Mouse (Mus musculus): ENCODE results near the gene Caap1. TPM values are rescaled to one million over a fixed set of nuclear protein-coding genes. Genes with fewer than 3 reads are reported as not detected.

The Caap1 gene
- polyA plus RNA-seq (2014; fragmentation: Nextera tagmentation; extraction: Ambion mirVana) = 25.1 and 25.8 TPM in 2 replicates

- H3K9ac ChIP-seq (ENCODE audit: low read depth, low read length) = peak within 1 kb of the TSS; percentile 93
- H3K4me3 ChIP-seq (ENCODE audit: low read length) = peak within 1 kb of the TSS; percentile 96
- H3K27ac ChIP-seq (ENCODE audit: low read depth, low read length) = peak within 1 kb of the TSS; percentile 74
- no peaks in the 10 kb centered on the region for H3K9me3 ChIP-seq (ENCODE audit: control insufficient read depth, low read length)
- WGBS = 1% methylated on average over 79 of the region's 83 CpGs
- peak within 1 kb of the TSS; percentile 62 for H3K4me2 ChIP-seq (replicated peaks; ENCODE audit: low read depth, low read length)
- H3K4me1 ChIP-seq (ENCODE audit: control insufficient read depth, insufficient read depth, low read length) = peaks cover 8% of the 10 kb centered on the region
- peak; percentile 98 for ATAC-seq (ENCODE audit: low FRiP score, low TSS enrichment)
- no peaks in the 10 kb centered on the region for H3K27me3 ChIP-seq (ENCODE audit: control insufficient read depth, insufficient read depth, low read length)
- no peaks in the 10 kb centered on the region for H3K36me3 ChIP-seq (ENCODE audit: control insufficient read depth, insufficient read depth, low read length)
Observed at GRCm38 (mm10) chr4:94556265-94557054, at the start of gene Caap1, which contains the start of gene Gm10306. Gene Caap1, minus strand, starts transcription at chr4:94556796. Gene Gm10306, plus strand, starts transcription at chr4:94556546.

- Histone ChIP-seq H3K27ac (ENCODE audit: low read depth, low read length) (peak overlapping the region; percentile 12; the same call in 1 of the 2 replicates), H3K36me3 (ENCODE audit: control insufficient read depth, insufficient read depth, low read length) (no peaks in the 10 kb centered on the region), H3K9me3 (ENCODE audit: control insufficient read depth, low read length) (no peaks in the 10 kb centered on the region), H3K4me3 (ENCODE audit: low read length) (no peak overlapping the region), H3K27me3 (ENCODE audit: control insufficient read depth, insufficient read depth, low read length) (no peaks in the 10 kb centered on the region), H3K4me2 (replicated peaks; ENCODE audit: low read depth, low read length) (no peak overlapping the region), H3K4me1 (ENCODE audit: control insufficient read depth, insufficient read depth, low read length) (peaks cover 12% of the 10 kb centered on the region; the same call in 1 of the 2 replicates), H3K9ac (ENCODE audit: low read depth, low read length) (no peak overlapping the region)
- WGBS = 76% methylated on average over 2 of the region's 2 CpGs
- no peak for ATAC-seq (ENCODE audit: low FRiP score, low TSS enrichment)
Observed at GRCm38 (mm10) chr4:94605591-94605990, 49.0 kb upstream of the Caap1 start.

GRCm38 (mm10) chr4:94604452-94605019 is 47.9 kb upstream of the Caap1 start:
- no peak overlapping the region for H3K9ac ChIP-seq (ENCODE audit: low read depth, low read length)
- ATAC-seq (ENCODE audit: low FRiP score, low TSS enrichment) = no peak
- H3K36me3 ChIP-seq (ENCODE audit: control insufficient read depth, insufficient read depth, low read length) = no peaks in the 10 kb centered on the region
- no peak overlapping the region for H3K27ac ChIP-seq (ENCODE audit: low read depth, low read length)
- no peak overlapping the region for H3K4me3 ChIP-seq (ENCODE audit: low read length)
- H3K27me3 ChIP-seq (ENCODE audit: control insufficient read depth, insufficient read depth, low read length) = no peaks in the 10 kb centered on the region
- H3K4me1 ChIP-seq (ENCODE audit: control insufficient read depth, insufficient read depth, low read length) = peaks cover 12% of the 10 kb centered on the region; the same call in 1 of the 2 replicates
- H3K9me3 ChIP-seq (ENCODE audit: control insufficient read depth, low read length) = no peaks in the 10 kb centered on the region
- WGBS = 87% methylated on average over 2 of the region's 2 CpGs
- no peak overlapping the region for H3K4me2 ChIP-seq (replicated peaks; ENCODE audit: low read depth, low read length)

GRCm38 (mm10) chr4:94603031-94603629 is 46.5 kb upstream of the Caap1 start, which contains the start of gene Plaa:
Gene Plaa, minus strand, starts transcription at chr4:94603244.
- Histone ChIP-seq H3K27ac (ENCODE audit: low read depth, low read length) (peak within 1 kb of the TSS; percentile 85), H3K4me1 (ENCODE audit: control insufficient read depth, insufficient read depth, low read length) (peaks cover 12% of the 10 kb centered on the region; the same call in 1 of the 2 replicates), H3K4me2 (replicated peaks; ENCODE audit: low read depth, low read length) (peak within 1 kb of the TSS; percentile 85), H3K27me3 (ENCODE audit: control insufficient read depth, insufficient read depth, low read length) (no peaks in the 10 kb centered on the region), H3K4me3 (ENCODE audit: low read length) (peak within 1 kb of the TSS; percentile 83), H3K9me3 (ENCODE audit: control insufficient read depth, low read length) (no peaks in the 10 kb centered on the region), H3K36me3 (ENCODE audit: control insufficient read depth, insufficient read depth, low read length) (no peaks in the 10 kb centered on the region), H3K9ac (ENCODE audit: low read depth, low read length) (peak within 1 kb of the TSS; percentile 89)
- WGBS = under 1% methylated on average over 55 of the region's 61 CpGs
- peak; percentile 99 for ATAC-seq (ENCODE audit: low FRiP score, low TSS enrichment)

- H3K9me3 ChIP-seq (ENCODE audit: control insufficient read depth, low read length) = no peaks in the 10 kb centered on the region
- WGBS = under 1% methylated on average over 32 of the region's 33 CpGs
- peak; percentile 89; the same call in 1 of the 2 replicates for ATAC-seq (ENCODE audit: low FRiP score, low TSS enrichment)
Observed at GRCm38 (mm10) chr4:94602496-94603030, 46.0 kb upstream of the Caap1 start.

GRCm38 (mm10) chr4:94601395-94601794 is 44.8 kb upstream of the Caap1 start:
- Histone ChIP-seq H3K27ac (ENCODE audit: low read depth, low read length) (no peak overlapping the region), H3K9ac (ENCODE audit: low read depth, low read length) (no peak overlapping the region), H3K36me3 (ENCODE audit: control insufficient read depth, insufficient read depth, low read length) (no peaks in the 10 kb centered on the region), H3K4me2 (replicated peaks; ENCODE audit: low read depth, low read length) (peak overlapping the region; percentile 71; the same call in 1 of the 2 replicates), H3K9me3 (ENCODE audit: control insufficient read depth, low read length) (no peaks in the 10 kb centered on the region), H3K4me3 (ENCODE audit: low read length) (peak overlapping the region; percentile 83; the same call in 1 of the 2 replicates), H3K4me1 (ENCODE audit: control insufficient read depth, insufficient read depth, low read length) (peaks cover 12% of the 10 kb centered on the region; the same call in 1 of the 2 replicates), H3K27me3 (ENCODE audit: control insufficient read depth, insufficient read depth, low read length) (no peaks in the 10 kb centered on the region)
- 86% methylated on average over 4 of the region's 4 CpGs for WGBS
- no peak for ATAC-seq (ENCODE audit: low FRiP score, low TSS enrichment)

More at GRCm38 (mm10) chr4:94602496-94603030, 46.0 kb upstream of the Caap1 start:
- Histone ChIP-seq H3K9ac (ENCODE audit: low read depth, low read length) (peak overlapping the region; percentile 89), H3K27me3 (ENCODE audit: control insufficient read depth, insufficient read depth, low read length) (no peaks in the 10 kb centered on the region), H3K36me3 (ENCODE audit: control insufficient read depth, insufficient read depth, low read length) (no peaks in the 10 kb centered on the region), H3K27ac (ENCODE audit: low read depth, low read length) (peak overlapping the region; percentile 85), H3K4me3 (ENCODE audit: low read length) (peak overlapping the region; percentile 83), H3K4me1 (ENCODE audit: control insufficient read depth, insufficient read depth, low read length) (peaks cover 12% of the 10 kb centered on the region; the same call in 1 of the 2 replicates), H3K4me2 (replicated peaks; ENCODE audit: low read depth, low read length) (peak overlapping the region; percentile 71)

- no peak overlapping the region for H3K4me2 ChIP-seq (replicated peaks; ENCODE audit: low read depth, low read length)
- H3K36me3 ChIP-seq (ENCODE audit: control insufficient read depth, insufficient read depth, low read length) = no peaks in the 10 kb centered on the region; the same call in 1 of the 2 replicates
- ATAC-seq (ENCODE audit: low FRiP score, low TSS enrichment) = no peak
- no peaks in the 10 kb centered on the region for H3K27me3 ChIP-seq (ENCODE audit: control insufficient read depth, insufficient read depth, low read length)
- H3K9me3 ChIP-seq (ENCODE audit: control insufficient read depth, low read length) = no peaks in the 10 kb centered on the region
- H3K4me1 ChIP-seq (ENCODE audit: control insufficient read depth, insufficient read depth, low read length) = 0 out of 2 replicates have a peak, but pooled peaks cover 2% of the 10 kb centered on the region
- H3K27ac ChIP-seq (ENCODE audit: low read depth, low read length) = no peak overlapping the region
- no peak overlapping the region for H3K9ac ChIP-seq (ENCODE audit: low read depth, low read length)
- H3K4me3 ChIP-seq (ENCODE audit: low read length) = no peak overlapping the region
Observed at GRCm38 (mm10) chr4:94592709-94593108, 36.1 kb upstream of the Caap1 start.

- Histone ChIP-seq H3K36me3 (ENCODE audit: control insufficient read depth, insufficient read depth, low read length) (no peaks in the 10 kb centered on the region; the same call in 1 of the 2 replicates), H3K4me3 (ENCODE audit: low read length) (no peak overlapping the region), H3K4me1 (ENCODE audit: control insufficient read depth, insufficient read depth, low read length) (0 out of 2 replicates have a peak, but pooled peaks cover 2% of the 10 kb centered on the region), H3K9ac (ENCODE audit: low read depth, low read length) (no peak overlapping the region), H3K9me3 (ENCODE audit: control insufficient read depth, low read length) (no peaks in the 10 kb centered on the region), H3K27ac (ENCODE audit: low read depth, low read length) (no peak overlapping the region), H3K4me2 (replicated peaks; ENCODE audit: low read depth, low read length) (no peak overlapping the region), H3K27me3 (ENCODE audit: control insufficient read depth, insufficient read depth, low read length) (no peaks in the 10 kb centered on the region)
- 83% methylated on average over 4 of the region's 4 CpGs for WGBS
- ATAC-seq (ENCODE audit: low FRiP score, low TSS enrichment) = no peak
Observed at GRCm38 (mm10) chr4:94591765-94592381, 35.3 kb upstream of the Caap1 start.
